Mouse (Mus musculus): ENCODE measurements around the gene Slfn14.
"Not testable (repeated sequence)": the region's sequence is repeated elsewhere in the genome, so short reads cannot be mapped to it uniquely, and the experiment has no call there.

- TF ChIP-seq GATA1, TAL1 (IDR thresholded peaks at IDR 0.05; ENCODE audit: low read length): not testable (repeated sequence)
These were observed 49.1 kb downstream of the Slfn14 start for GRCm38 (mm10) chr11:83237390-83237789.
